Mouse (Mus musculus) kidney, adult 18-20 months (tissue): ENCODE measurements around the gene Brd1.
A peak's percentile ranks its signal among the peaks of the same experiment; 100 is the strongest.

Source experiments
- DNase-seq: peaks from one replicate; pipeline ENCODE4 v3.0.0; 2021

Gene Brd1

DNA sequence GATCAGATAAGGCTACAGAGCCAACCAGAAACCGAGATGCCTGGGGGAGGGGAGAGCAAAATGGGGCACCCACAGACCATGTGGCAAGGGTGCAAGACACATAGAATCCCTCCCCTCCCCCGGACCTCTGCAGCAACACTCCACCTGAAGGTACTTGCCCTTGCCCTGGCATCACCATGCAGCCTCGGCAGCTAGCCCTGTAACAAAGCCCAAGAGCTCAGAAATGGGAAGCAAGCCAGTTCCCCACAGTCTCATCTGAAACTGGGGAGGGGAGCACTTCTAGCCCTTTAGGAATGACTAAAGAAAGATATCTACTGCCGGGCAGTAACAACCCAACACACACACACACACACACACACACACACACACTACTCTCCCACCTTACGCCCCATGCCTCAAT, 53.1 kb downstream of the Brd1 start:
- no peak for DNase-seq

DNA sequence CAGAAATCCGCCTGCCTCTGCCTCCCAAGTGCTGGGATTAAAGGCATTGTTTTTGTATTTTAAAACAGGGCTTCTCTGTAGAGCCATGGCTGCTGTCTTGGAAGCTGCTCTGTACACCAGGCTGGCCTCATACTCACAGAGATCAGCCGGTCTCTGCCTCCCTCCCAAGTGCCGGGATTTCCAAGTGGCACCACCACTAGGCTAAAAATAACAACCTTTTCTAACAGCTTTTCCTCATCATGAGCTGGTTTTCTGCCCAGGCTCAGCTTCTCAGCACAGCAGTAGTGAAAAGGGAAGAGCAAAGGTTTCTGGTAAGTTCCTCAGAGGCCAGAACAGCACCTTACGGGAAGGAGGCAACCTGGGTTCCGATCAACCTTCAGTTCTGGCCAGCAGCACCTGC, 56.5 kb downstream of the Brd1 start:
- no peak for DNase-seq

DNA sequence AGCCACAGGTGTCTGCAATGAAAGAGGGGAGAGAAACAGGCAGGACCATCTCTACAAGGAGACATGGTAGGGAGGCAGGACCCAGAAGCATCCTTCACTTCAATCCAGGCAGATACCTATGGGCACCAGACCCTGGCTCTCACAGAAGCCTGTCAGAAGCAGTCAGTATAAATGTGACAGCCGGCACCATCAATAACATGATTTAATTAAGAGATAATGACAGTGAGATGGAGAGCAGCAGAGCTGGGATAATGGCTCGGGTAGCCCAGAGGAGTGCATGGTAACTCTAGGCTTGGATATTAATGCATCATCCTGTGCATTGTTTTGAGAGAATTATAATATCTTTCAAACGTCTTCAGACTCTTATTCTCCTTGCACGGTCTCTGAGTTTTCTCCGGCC, 58.0 kb downstream of the Brd1 start:
- no peak for DNase-seq

DNA sequence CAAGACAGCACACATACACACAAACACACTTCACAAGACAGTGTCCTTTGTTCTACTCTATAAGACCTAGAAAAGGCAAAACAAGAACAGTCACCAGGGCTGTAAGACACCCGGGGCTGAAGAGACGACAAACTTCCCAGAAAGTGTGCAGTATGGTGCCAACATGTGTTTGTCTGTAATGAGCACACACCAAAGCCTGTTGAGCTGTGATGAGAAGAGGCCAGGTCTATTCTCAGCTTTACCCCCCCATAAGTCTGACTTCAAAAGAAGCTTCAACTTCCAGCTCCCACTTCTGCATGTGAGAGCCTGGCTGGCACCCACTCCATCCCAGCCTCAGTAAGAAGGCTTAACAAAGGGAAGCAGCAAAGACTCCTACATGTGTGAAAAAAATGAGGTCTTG, 65.3 kb downstream of the Brd1 start:
- no peak for DNase-seq

DNA sequence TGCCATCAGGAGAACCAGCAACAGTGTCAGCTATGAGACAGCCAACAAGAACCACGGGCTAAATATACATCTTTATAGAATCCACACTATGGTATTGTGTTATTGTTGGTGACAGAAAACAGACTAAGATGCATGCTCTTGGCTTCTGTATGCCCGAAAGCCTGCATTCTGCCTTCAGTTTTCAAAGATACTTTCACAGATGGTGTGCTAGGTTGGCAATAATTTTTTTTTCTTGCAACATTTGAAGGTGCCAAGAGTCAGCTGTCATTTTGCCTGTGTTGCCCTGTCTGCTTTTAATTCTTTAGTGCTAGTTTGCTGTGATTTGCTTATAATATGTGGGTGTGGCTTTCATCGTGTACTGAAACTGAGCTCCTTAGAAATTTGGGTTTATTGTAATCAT, 66.4 kb downstream of the Brd1 start:
- DNase-seq: no peak

DNA sequence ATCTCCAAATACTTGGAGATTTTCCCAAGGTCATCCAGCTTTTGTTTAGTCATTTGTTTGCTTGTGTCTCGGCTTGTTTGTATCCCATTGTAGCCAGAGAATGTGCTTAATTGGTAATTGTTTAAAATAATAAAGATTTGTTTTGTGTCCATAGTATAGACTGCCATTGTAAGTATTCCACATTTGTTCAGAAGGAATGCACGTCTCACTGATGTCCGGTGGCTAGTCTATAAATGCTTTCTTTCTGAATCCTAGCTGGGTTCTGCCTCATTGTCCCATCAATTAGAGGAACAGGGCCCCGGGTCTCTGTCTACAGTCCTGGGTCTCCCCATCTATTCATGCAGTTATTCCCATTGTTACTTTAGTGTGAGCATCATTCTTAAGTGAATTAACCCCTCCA, 68.2 kb downstream of the Brd1 start:
- DNase-seq: no peak

DNA sequence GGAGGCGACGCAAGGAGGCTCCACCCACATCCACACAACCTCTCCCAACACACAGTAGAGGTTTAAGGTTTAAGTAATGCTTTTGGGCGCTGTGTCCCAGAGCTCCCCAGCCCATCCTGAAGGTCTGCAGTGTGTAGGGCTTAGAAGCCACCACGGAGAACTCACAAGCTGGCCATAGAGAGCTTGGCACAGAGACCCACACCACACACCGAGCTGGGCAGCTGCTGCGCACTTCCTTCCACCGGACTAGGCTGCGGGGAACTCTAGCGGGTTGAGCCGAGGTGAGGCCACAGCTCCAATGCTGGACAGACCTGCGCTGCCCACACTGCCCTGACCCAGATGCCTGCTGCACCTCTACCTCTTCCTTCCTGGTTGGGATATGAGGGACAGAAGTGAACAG, 71.0 kb downstream of the Brd1 start:
- DNase-seq: no peak

DNA sequence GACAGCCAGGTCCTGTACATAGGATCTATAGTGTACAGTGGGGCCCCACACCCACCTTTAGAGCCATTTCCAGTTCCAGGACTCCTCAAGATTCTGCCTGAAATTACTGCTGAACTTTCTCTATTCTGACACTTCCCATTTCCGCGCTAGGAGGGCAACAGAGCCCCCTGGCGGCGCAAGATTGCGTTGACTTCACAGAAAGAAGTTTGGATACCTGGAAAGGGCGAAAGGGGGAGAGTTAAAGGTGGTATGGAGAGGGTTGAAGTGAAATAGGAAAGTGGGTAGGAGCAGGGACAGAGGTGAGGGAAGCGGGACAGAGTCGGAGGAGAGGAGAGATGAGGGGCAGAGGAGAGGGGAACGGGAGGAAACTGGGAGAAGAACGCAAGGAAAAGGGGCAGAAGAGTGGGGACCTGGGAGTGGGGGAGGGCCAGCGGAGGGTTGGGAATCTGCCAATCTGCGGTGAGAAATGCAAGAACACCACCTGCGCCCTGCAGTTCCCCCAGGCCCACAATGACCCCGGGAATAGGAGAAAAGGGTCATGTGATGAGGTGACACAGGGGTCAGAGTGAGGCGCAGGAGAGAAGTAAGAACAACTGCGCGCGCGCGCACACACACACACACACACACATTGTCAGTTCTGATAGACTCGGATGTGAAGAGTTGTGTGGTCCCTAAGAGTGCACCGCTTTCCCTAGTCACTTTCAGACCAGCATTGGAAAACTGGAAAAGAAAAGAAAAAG, 71.8 kb downstream of the Brd1 start:
- peak; percentile 74 for DNase-seq

DNA sequence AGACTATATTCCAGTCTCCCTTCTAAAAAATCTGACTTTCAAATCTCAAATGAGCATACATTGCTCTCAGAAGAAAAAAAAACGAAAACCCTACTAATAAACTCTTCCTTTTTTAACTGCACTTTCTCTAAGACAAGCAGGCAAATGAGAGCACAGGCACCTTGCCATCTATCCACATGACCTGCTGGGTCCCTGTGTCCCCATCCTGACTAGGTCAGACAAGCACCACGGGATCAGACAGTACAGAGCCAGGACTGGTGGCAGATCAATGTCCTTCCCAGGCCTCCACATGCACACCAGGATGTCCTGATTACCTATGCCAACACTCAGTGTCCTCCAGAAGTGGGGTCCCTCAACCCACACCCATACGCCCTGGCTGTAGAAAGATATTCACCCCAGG, 72.4 kb downstream of the Brd1 start:
- DNase-seq: no peak

DNA sequence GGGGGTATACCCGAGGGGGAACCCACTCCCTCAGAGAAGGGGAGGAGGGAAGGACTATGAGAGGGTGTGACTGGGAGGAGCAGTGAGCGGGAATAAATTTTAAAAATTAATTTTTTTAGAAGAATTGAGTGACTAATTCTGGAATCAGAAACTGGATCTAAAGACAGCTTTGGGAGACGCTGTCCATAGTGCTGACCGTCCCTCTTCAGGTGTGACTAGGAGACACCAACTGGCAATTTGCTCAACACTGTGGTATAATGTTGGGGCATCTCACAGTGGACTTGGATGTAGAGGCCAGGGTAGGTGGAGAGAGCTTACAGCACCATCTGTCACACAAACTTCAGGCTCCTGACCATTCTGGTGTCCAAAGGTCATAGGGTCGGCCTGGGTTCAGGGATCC, 82.0 kb downstream of the Brd1 start:
- no peak for DNase-seq

DNA sequence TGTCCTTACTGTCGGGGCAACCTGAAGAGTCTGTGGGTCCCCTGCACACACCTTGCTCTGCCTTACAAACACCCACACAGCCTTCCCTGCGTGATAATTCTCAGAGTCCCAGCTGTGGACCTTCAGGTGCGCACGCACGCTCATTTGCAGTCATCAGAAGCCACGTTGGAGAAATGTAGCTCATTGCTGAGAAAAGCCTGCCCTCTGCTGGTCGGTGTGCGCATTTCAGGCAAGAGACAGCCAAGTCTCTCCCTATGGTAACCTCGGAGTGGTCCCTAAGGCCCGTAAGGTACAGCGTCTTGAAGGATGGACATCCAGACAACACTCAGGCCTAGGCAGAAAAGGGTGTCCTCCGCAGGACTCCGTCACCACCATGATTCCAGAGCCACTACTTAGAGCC, 83.0 kb downstream of the Brd1 start:
- DNase-seq: peak; percentile 72
